Mouse (Mus musculus) frontal cortex, adult (tissue): ENCODE results near the gene Wdr13.

Experiments used
- ATAC-seq: cut with Nextera tagmentation; 2 replicates; pipeline ENCODE4 v1.9.2; 2017; ENCODE audit warnings: mild to moderate bottlenecking, moderate library complexity, mixed read lengths; ENCODE audit not compliant: low TSS enrichment

Wdr13 gene

GRCm38 (mm10) chrX:8132017-8132976 lies at the start of gene Wdr13:
Wdr13 (minus strand) TSS chrX:8132892.
- ATAC-seq = peak; percentile 93

DNA sequence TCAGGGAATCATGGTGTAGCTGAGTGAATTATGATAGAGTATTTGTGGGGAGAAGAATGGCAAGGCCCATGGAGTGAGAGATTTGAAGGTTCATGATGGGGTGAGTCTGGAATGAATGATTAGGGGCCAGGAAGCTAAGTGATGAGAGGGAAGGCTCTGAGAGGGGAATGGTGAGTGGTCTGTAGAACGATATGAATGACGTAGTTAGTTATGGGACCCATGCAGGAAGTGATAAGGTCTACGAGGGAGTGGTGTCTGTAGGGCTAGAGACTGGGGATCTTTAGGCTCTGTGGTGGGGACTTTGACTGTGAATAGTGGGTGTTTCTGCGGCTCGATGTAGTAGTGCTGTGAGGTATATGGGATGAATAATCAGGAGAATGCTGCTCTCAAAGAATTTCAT lies 47.0 kb upstream of the Wdr13 start:
- no peak for ATAC-seq

DNA sequence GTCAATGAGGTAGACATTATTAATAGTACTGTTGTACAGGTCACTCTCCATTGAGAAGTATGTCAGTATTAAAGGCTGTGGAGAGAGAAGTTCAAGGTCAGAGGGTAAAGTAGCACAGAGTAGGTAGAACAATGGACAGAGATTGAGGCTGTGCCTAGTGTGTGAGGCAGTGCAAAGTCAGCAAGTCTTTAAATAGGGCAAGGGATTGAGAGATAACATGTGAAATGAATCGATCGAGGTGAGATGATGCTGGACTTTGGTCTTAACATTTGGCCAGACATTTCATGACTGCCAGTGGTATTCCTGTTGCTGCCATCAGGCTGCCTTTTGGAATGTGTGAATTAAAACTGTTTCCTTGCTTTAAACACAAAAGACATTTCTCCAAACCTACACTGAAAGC lies 46.2 kb upstream of the Wdr13 start:
- ATAC-seq = no peak

GRCm38 (mm10) chrX:8175504-8176385 lies 43.1 kb upstream of the Wdr13 start, which contains the start of gene Tbc1d25:
Tbc1d25 (minus strand) TSS chrX:8176181.
- peak; percentile 95 for ATAC-seq

GRCm38 (mm10) chrX:8175169-8175503 lies 42.4 kb upstream of the Wdr13 start:
- ATAC-seq = no peak

GRCm38 (mm10) chrX:8167716-8168647 lies 35.3 kb upstream of the Wdr13 start:
- ATAC-seq = no peak

DNA sequence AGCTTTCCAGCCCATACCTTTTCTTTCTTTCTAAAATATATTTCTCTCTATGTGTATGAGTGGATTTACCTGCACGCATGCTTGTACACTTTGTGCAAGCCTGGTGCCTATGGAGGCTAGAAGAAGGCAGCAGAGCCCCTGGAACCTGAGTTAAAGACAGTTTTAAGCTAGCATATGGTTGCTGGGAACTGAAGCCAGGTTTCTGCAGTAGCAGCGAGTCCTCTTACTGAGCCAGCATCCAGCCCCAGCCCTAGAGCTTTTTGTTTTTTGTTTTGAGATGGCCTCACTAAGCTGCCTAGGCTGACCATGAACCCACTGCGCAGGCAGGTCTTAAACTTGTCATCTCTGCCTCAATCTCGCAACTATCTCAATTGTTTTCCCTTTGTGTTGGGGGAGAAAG lies 31.8 kb upstream of the Wdr13 start:
- no peak for ATAC-seq

- peak; percentile 88 for ATAC-seq
Measured at GRCm38 (mm10) chrX:8163076-8163475, 30.4 kb upstream of the Wdr13 start.

DNA sequence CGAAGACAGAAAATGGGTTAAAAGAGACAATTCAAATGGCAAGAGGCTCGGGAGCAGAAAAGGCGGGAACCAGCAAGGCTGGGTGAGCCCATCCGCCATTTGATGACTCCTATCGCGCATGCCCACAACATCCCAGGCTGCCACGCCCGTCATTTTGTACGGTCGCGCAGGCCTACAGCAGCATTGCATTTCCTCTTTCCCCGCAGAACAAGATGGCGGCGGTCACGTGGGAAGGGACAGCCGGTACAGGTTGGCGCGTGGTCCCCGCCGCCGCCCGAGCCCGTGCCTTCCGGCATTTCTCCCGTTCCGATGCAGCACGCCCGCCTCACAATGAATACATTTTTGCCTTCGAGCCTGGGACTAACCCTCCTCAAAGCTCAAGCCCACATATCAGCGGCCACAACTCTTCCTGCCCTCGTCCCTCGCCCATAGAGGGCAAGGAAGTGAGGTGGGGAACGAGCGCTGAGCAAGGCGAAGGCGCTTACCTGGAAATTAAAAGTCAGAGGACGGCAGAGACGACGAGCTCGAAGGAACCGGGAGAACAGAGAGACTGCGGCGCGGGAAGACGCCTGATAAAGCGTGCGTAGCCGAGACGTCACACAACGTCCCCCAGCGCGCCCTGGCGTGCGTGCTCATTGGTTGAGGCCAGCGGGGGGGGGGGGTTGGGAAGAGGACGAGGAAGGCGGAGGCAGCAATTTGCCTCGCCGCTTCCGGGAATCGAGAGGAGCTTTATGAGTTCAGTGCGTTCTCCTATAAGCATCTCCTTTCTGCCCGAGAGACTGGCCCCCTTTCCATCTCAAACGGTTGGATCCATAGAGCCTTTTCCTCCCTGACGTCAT lies 12.7 kb upstream of the Wdr13 start, which contains the start of gene Rbm3:
TSS of gene Rbm3 (minus strand) at position 728 of the 839 bp plus-strand sequence.
- ATAC-seq = peak; percentile 97

GRCm38 (mm10) chrX:8143750-8144149 lies 11.1 kb upstream of the Wdr13 start:
- no peak for ATAC-seq

- no peak for ATAC-seq
Measured at GRCm38 (mm10) chrX:8142948-8143347, 10.3 kb upstream of the Wdr13 start.

DNA sequence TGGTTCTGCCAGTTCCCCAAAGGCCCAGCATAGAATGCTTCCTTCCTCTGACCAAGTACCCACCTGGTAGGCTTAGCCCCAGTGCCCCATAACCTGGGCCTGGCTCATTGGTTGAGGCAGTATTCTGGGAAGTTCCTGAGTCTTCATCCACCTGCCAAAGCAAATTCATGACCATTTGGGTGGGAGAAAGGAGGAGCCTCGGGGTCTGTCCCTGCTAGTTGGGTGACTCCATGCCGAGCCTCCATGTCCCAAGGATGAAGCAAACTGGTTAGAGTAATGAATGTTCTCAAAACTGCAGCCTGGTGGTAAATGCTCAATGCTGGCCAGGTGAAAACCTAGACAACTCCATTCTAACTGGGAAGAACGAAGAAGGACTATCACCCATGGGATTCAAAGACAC lies 8.4 kb upstream of the Wdr13 start:
- no peak for ATAC-seq

GRCm38 (mm10) chrX:8140446-8140845 lies 7.8 kb upstream of the Wdr13 start:
- ATAC-seq = no peak

DNA sequence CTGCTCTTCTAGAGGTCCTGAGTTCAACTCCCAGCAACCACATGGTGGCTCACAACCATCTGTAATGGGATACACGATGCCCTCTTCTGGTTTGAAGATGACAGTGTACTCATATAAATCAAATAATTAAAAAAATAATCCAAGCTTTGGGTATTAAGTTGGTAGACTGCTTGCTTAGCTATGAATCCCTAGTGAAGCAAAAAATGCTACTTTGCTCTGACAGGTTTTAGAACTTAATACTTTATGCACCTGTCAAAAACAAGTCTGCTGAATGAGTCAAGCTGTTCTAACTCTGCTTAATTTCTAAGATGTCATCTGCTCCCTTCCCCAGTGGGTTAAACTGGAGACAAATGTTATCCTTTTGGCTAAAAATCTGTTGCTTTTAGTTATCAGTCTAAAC lies 6.8 kb upstream of the Wdr13 start:
- no peak for ATAC-seq

DNA sequence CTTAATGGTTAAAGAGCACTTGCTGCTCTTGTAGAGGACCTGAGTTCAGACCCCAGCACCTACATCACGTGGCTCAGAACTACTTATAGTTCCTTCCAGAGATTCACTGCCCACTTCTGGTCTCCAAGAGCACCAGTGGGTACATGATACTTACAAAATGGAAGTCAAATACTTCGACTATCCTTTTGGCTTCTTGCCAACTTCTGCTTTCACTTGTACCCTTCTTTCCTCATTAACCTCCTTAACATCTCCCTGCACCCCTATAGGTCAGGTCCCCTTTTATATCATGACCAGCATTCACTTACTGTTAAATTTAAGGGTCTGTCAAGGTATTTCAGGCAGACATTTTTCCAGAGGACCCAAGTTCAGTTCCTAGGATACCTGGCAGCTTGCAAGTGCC lies 3.2 kb upstream of the Wdr13 start:
- no peak for ATAC-seq

DNA sequence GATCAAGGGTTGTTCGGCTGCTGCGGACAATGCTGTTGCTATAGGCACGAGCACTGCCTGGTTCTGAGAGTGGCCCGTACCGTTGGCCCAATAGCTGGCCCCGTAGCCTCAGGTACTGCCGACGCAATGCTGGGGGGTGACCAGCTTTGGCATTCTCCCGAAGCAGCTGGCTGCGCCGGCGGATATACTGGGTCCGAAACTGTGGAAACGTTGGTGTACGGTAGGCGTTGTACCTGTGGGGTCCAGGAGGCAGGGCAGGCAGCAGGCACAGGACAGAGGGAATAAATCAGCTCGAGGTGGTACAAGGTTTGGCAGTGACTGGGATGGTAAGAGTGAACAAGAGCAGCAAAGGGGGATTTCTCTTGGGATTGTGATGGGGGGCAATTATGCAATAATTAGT lies 1.3 kb downstream of the Wdr13 start:
- no peak for ATAC-seq

DNA sequence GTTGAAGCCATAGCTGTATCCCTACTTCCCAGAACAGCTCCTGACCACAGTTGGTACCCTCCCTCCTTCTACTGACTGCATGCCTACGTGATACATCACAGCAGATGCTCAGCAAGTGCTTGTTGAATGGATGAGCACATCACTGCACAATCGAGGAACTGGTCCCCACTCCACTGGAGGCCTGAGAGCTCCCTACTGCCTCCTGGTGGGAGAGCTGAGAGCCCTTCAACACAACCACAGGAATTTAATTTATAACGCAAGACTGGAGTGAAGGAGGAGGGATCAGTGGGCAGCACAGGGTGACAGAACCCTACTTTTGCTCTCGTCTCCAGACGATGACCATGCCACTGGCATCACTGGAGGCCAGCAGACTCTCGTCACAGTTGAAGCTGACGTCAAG lies 7.5 kb downstream of the Wdr13 start:
- ATAC-seq = no peak

GRCm38 (mm10) chrX:8123821-8124470 lies 8.7 kb downstream of the Wdr13 start:
- ATAC-seq = no peak

DNA sequence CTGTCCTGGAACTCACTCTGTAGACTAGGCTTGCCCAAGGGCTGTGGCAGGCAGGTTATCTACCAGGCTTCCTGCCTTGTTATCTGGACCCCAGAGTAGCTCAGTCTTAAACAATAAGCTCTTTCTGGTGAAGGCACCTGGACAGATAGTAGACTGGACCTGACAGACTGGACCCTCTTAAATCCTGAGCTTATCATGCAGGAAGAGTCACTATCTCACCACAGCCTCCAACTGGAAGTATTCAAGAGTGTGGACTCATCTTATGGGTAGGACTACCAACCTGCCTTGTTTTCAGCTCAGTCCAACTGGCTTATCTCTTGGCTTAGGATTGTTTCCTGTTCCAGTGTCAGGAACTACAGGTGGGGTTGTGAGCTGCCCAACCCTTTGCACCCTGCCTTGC lies 15.4 kb downstream of the Wdr13 start:
- no peak for ATAC-seq

- ATAC-seq = no peak
Measured at GRCm38 (mm10) chrX:8115275-8115674, 17.4 kb downstream of the Wdr13 start.
